Mouse (Mus musculus): ENCODE measurements around the gene Tnrc6b.

DNA sequence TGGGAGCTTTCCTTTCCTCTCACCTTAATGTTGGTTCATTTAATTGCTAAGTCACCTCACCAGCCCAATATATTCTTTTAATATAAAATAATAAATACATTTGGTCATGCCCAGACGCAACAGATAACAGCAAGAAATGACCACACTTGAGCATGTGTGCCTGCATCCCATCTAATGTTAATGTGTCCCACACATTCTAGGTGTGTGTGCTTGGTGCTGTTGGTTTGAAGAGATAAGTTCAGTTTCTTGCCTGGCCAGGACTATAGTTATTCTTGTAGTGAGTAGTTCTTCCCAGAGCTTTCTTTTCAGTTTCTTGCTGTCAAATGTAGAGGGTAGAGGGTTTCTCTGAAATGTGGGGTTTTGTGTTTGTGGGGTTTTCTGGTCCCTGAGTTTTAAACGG is 133.8 kb downstream of the Tnrc6b start:
- TF ChIP-seq CTCF (IDR thresholded peaks at IDR 0.05; ENCODE audit: low read depth) (no peak), EP300 (IDR thresholded peaks at IDR 0.05; ENCODE audit: low read depth) (no peak)
